Mouse (Mus musculus) neural tube, postnatal 0 days (tissue): Measurements from ENCODE around the gene Fam102a. TPM values are rescaled to one million over a fixed set of nuclear protein-coding genes. Genes with fewer than 3 reads are reported as not detected.

ENCODE experiments used
- polyA plus RNA-seq: library from polyadenylated mRNA; unstranded; fragments of >200 nt; fragmentation: Nextera tagmentation; extraction: Ambion mirVana; gene quantifications from 2 replicates; pipeline ENCODE4 v1.2.1, GENCODE M21; 2015

Fam102a gene
- 8.4 and 9.0 TPM in 2 replicates for polyA plus RNA-seq

GRCm38 (mm10) chr2:32534733-32535471 is at the start of gene Fam102a:
Gene Fam102a (plus strand): TSS chr2:32535332.

GRCm38 (mm10) chr2:32570698-32571494 is 35.8 kb downstream of the Fam102a start, which contains the start of gene Dpm2:
Gene Dpm2 (plus strand): TSS chr2:32570858.

GRCm38 (mm10) chr2:32574497-32574896 is 39.4 kb downstream of the Fam102a start, which contains the start of gene Pip5kl1:
Gene Pip5kl1 (plus strand): TSS chr2:32574797.

GRCm38 (mm10) chr2:32575586-32576160 is 40.5 kb downstream of the Fam102a start, which contains the start of gene 9430097D07Rik:
Gene 9430097D07Rik (minus strand): TSS chr2:32575684.

GRCm38 (mm10) chr2:32586871-32587351 is 51.8 kb downstream of the Fam102a start, which contains the start of gene St6galnac4:
Gene St6galnac4 (plus strand): TSS chr2:32587095.

GRCm38 (mm10) chr2:32599409-32599808 is 64.3 kb downstream of the Fam102a start, which contains the start of gene St6galnac6:
Gene St6galnac6 (plus strand): TSS chr2:32599709.

Other genes with a start within 250 kb of the Fam102a start
- gene Golga2, start 247.9 kb upstream of the Fam102a start, polyA plus RNA-seq: 22.7 and 26.8 TPM in 2 replicates
- 488 and 494 TPM in 2 replicates for gene Swi5, start 247.3 kb upstream of the Fam102a start, polyA plus RNA-seq
- 28.7 and 35.2 TPM in 2 replicates for gene Ciz1, start 183.0 kb upstream of the Fam102a start, polyA plus RNA-seq
- gene Dnm1, start 182.0 kb upstream of the Fam102a start, polyA plus RNA-seq: 148 and 151 TPM in 2 replicates
- 300 and 324 TPM in 2 replicates for gene 1110008P14Rik, start 153.4 kb upstream of the Fam102a start, polyA plus RNA-seq
- gene Lcn2, start 147.1 kb upstream of the Fam102a start, polyA plus RNA-seq: 1.2 and 2.4 TPM in 2 replicates
- 65.6 and 72.8 TPM in 2 replicates for gene Ptges2, start 139.4 kb upstream of the Fam102a start, polyA plus RNA-seq
- 3.4 and 4.1 TPM in 2 replicates for gene Naif1, start 84.9 kb upstream of the Fam102a start, polyA plus RNA-seq
- gene Slc25a25, start 83.9 kb upstream of the Fam102a start, polyA plus RNA-seq: 45.4 and 50.9 TPM in 2 replicates
- 146 and 153 TPM in 2 replicates for gene Dpm2, start 35.5 kb downstream of the Fam102a start, polyA plus RNA-seq
- 15.4 and 21.2 TPM in 2 replicates for gene Pip5kl1, start 39.5 kb downstream of the Fam102a start, polyA plus RNA-seq
- 1.2 TPM in 2 replicates for gene 9430097D07Rik, start 40.4 kb downstream of the Fam102a start, polyA plus RNA-seq
- gene St6galnac4, start 51.8 kb downstream of the Fam102a start, polyA plus RNA-seq: 43.1 and 45.8 TPM in 2 replicates
- 21.6 and 23.7 TPM in 2 replicates for gene St6galnac6, start 64.4 kb downstream of the Fam102a start, polyA plus RNA-seq
- gene Ak1, start 86.4 kb downstream of the Fam102a start, polyA plus RNA-seq: 109 and 116 TPM in 2 replicates
- gene Eng, start 111.3 kb downstream of the Fam102a start, polyA plus RNA-seq: 22.6 and 25.0 TPM in 2 replicates
- gene Fpgs, start 168.8 kb downstream of the Fam102a start, polyA plus RNA-seq: 20.9 and 21.2 TPM in 2 replicates
- 64.5 and 66.3 TPM in 2 replicates for gene Cdk9, start 177.7 kb downstream of the Fam102a start, polyA plus RNA-seq
- 50.6 and 52.5 TPM in 2 replicates for gene Sh2d3c, start 185.7 kb downstream of the Fam102a start, polyA plus RNA-seq
- 3.0 and 4.6 TPM in 2 replicates for gene 6330409D20Rik, start 205.7 kb downstream of the Fam102a start, polyA plus RNA-seq
- 52.3 and 58.5 TPM in 2 replicates for gene Tor2a, start 221.9 kb downstream of the Fam102a start, polyA plus RNA-seq
- gene Ttc16, start 240.3 kb downstream of the Fam102a start, polyA plus RNA-seq: 0.48 and 0.62 TPM in 2 replicates
- 4.9 and 6.7 TPM in 2 replicates for gene Ptrh1, start 240.5 kb downstream of the Fam102a start, polyA plus RNA-seq
- 1.5 and 1.6 TPM in 2 replicates for gene Cfap157, start 249.1 kb downstream of the Fam102a start, polyA plus RNA-seq